8 mouse cellular contexts compared by ENCODE assay signal in the genomic region with DNA sequence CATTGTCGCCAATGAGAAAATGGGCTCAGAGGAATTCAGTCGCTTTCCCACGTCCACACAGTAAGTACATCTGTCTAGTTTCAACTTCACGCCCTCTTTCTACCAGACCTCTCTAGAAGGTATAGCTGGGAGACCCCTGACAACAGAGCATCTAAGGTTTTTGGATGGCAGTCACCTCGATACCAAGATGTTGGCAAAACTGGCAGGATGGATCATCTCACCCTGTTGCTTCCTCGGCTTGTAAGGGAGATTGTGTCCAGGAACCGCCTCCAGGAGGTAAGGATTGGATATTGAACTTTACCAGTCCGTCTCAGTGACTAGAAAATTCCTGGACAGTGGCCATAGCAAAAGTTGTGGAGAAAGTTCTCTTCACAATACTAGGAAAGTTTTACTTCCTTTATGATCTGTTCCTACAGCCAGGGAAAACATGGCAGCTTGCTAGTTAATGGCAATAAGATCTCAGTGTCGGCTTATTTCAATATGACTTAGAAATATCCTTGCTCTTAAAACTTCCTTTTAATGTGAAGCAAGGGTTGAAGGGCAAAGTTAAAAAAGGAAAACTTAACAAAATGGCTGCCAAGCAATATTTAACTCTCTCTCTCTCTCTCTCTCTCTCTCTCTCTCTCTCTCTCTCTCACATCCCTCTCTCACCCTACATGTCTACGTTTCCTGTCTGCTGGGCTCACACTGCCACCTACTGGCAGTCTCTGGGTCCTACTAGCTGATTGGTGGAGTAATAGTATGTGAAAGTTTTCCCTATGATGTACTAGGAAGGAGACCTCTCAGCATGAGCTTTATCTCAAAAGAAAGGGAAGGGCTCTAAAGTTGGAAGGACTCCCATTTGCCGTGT. TPM values are rescaled to one million over a fixed set of nuclear protein-coding genes. Genes with fewer than 3 reads are reported as not detected.
DNase-seq lines count a peak whose midpoint lies in the region; ATAC-seq lines count a peak whose summit lies in the region.

No protein-coding gene starts in this region.

- DNase-seq in MN1 (ENCODE audit: low spot score) = peak; percentile 90
- DNase-seq in cerebellum, adult 9-11 months = peak; percentile 84
- peak; percentile 74 to 87 for DNase-seq in frontal cortex, postnatal 10 days (ENCODE audit: low spot score in 2 of 2)
- DNase-seq in hindbrain, embryonic 11.5 days (ENCODE audit: low spot score) = peak; percentile 92
- DNase-seq in layer of hippocampus, adult 9-11 months = peak; percentile 88
- peak; percentile 86 for DNase-seq in ovary, postnatal 14 days (ENCODE audit: low spot score)
- DNase-seq in thymus, postnatal 10 days (ENCODE audit: low spot score in 2 of 2) = peak; percentile 83 to 89

- 72% methylated on average over 11 of the region's 11 CpGs for WGBS in hindbrain, embryonic 11.5 days
- 62% methylated on average over 11 of the region's 11 CpGs for WGBS in lung, embryonic 16.5 days

- no peaks in the 10 kb centered on the region for H3K36me3 ChIP-seq in hindbrain, embryonic 11.5 days (ENCODE audit: control insufficient read depth, insufficient read depth, low read length)
- no peaks in the 10 kb centered on the region for H3K36me3 ChIP-seq in lung, embryonic 16.5 days (ENCODE audit: control insufficient read depth, insufficient read depth, low read length)

- H3K9me3 ChIP-seq in hindbrain, embryonic 11.5 days (ENCODE audit: control insufficient read depth, low read length) = no peaks in the 10 kb centered on the region
- H3K9me3 ChIP-seq in lung, embryonic 16.5 days (ENCODE audit: control insufficient read depth, low read length) = no peaks in the 10 kb centered on the region

- no peak overlapping the region for H3K9ac ChIP-seq in hindbrain, embryonic 11.5 days (ENCODE audit: low read depth, low read length)
- no peak overlapping the region for H3K9ac ChIP-seq in lung, embryonic 16.5 days (ENCODE audit: low read length)

- H3K4me2 ChIP-seq in hindbrain, embryonic 11.5 days (replicated peaks; ENCODE audit: low read depth, low read length) = no peak overlapping the region
- no peak overlapping the region for H3K4me2 ChIP-seq in lung, embryonic 16.5 days (ENCODE audit: low read depth, low read length)

- H3K27me3 ChIP-seq in hindbrain, embryonic 11.5 days (ENCODE audit: control insufficient read depth, insufficient read depth, low read length) = no peaks in the 10 kb centered on the region
- no peaks in the 10 kb centered on the region for H3K27me3 ChIP-seq in lung, embryonic 16.5 days (ENCODE audit: control insufficient read depth, insufficient read depth, low read depth, low read length)

- ATAC-seq in hindbrain, embryonic 11.5 days (ENCODE audit: low FRiP score) = no peak
- peak; percentile 53; the same call in 1 of the 2 replicates for ATAC-seq in lung, embryonic 16.5 days (ENCODE audit: low read depth)

- H3K4me3 ChIP-seq in hindbrain, embryonic 11.5 days (ENCODE audit: low read depth, low read length) = no peak overlapping the region
- no peak overlapping the region for H3K4me3 ChIP-seq in lung, embryonic 16.5 days (ENCODE audit: low read length)

- H3K27ac ChIP-seq in hindbrain, embryonic 11.5 days (ENCODE audit: low read depth, low read length) = no peak overlapping the region
- no peak overlapping the region for H3K27ac ChIP-seq in lung, embryonic 16.5 days (ENCODE audit: low read length)

- no peaks in the 10 kb centered on the region for H3K4me1 ChIP-seq in hindbrain, embryonic 11.5 days (replicated peaks; ENCODE audit: control insufficient read depth, insufficient read depth, low read length)
- H3K4me1 ChIP-seq in lung, embryonic 16.5 days (replicated peaks; ENCODE audit: control insufficient read depth, insufficient read depth, low read length) = peaks cover 15% of the 10 kb centered on the region

RNA-seq across cellular contexts. Expression of a gene that starts 1.7 kb away (rescaled TPM):
- polyA plus RNA-seq in hindbrain, embryonic 11.5 days (2014; fragmentation: Nextera tagmentation; extraction: Ambion mirVana) = 199 and 224 TPM in 2 replicates
- 151 and 162 TPM in 2 replicates for polyA plus RNA-seq in lung, embryonic 16.5 days (2015; fragmentation: Nextera tagmentation; extraction: Ambion mirVana)

RNA-seq across cellular contexts. Expression of a gene that starts 7.1 kb away (rescaled TPM):
- polyA plus RNA-seq in hindbrain, embryonic 11.5 days (2014; fragmentation: Nextera tagmentation; extraction: Ambion mirVana) = 0.34 and 0.57 TPM in 2 replicates
- polyA plus RNA-seq in lung, embryonic 16.5 days (2015; fragmentation: Nextera tagmentation; extraction: Ambion mirVana) = 0.04 TPM in 1 of 2 replicates, not detected in the other

RNA-seq across cellular contexts. Expression of a gene that starts 38.5 kb away (rescaled TPM):
- polyA plus RNA-seq in hindbrain, embryonic 11.5 days (2014; fragmentation: Nextera tagmentation; extraction: Ambion mirVana) = 4.2 and 6.0 TPM in 2 replicates
- polyA plus RNA-seq in lung, embryonic 16.5 days (2015; fragmentation: Nextera tagmentation; extraction: Ambion mirVana) = 2.3 and 2.4 TPM in 2 replicates

RNA-seq across cellular contexts. Expression of a gene that starts 53.4 kb away (rescaled TPM):
- polyA plus RNA-seq in hindbrain, embryonic 11.5 days (2014; fragmentation: Nextera tagmentation; extraction: Ambion mirVana) = 2.4 and 2.6 TPM in 2 replicates
- 3.1 and 3.4 TPM in 2 replicates for polyA plus RNA-seq in lung, embryonic 16.5 days (2015; fragmentation: Nextera tagmentation; extraction: Ambion mirVana)

RNA-seq across cellular contexts. Expression of a gene that starts 55.0 kb away (rescaled TPM):
- 0.62 and 0.89 TPM in 2 replicates for polyA plus RNA-seq in hindbrain, embryonic 11.5 days (2014; fragmentation: Nextera tagmentation; extraction: Ambion mirVana)
- polyA plus RNA-seq in lung, embryonic 16.5 days (2015; fragmentation: Nextera tagmentation; extraction: Ambion mirVana) = 0.80 and 1.6 TPM in 2 replicates
